Mouse (Mus musculus) neural tube, embryonic 12.5 days (tissue): ENCODE data around the gene Rcor1. TPM values are rescaled to one million over a fixed set of nuclear protein-coding genes. Genes with fewer than 3 reads are reported as not detected.
"Not testable (repeated sequence)": the region's sequence is repeated elsewhere in the genome, so short reads cannot be mapped to it uniquely, and the experiment has no call there.

Experiments
- ATAC-seq: fragments of 200-750 bp; cut with Nextera tagmentation; 2 replicates; pipeline ENCODE4 v1.8.0; 2017; ENCODE audit warnings: low read depth, mild to moderate bottlenecking, moderate TSS enrichment, moderate library complexity; ENCODE audit not compliant: low FRiP score
- H3K27ac ChIP-seq: fragments of 300-500 bp; sonication (generic); 2 replicates; pipeline ENCODE4 v1.5.1; 2016
- H3K27me3 ChIP-seq: fragments of 300-500 bp; sonication (generic); replicated peaks from 2 replicates; pipeline ENCODE4 v1.6.1; 2016; ENCODE audit warnings: mild to moderate bottlenecking
- H3K36me3 ChIP-seq: fragments of 300-500 bp; sonication (generic); 2 replicates; pipeline ENCODE4 v1.6.1; 2016; ENCODE audit warnings: mild to moderate bottlenecking
- H3K4me1 ChIP-seq: fragments of 300-500 bp; sonication (generic); 2 replicates; pipeline ENCODE4 v1.6.1; 2016
- H3K4me2 ChIP-seq: fragments of 300-500 bp; sonication (generic); replicated peaks from 2 replicates; pipeline ENCODE4 v1.6.1; 2016; ENCODE audit warnings: mild to moderate bottlenecking
- H3K4me3 ChIP-seq: fragments of 300-500 bp; sonication (generic); 2 replicates; pipeline ENCODE4 v1.5.1; 2016
- H3K9ac ChIP-seq: fragments of 300-500 bp; sonication (generic); 2 replicates; pipeline ENCODE4 v1.6.1; 2016; ENCODE audit warnings: mild to moderate bottlenecking
- H3K9me3 ChIP-seq: fragments of 300-500 bp; sonication (generic); 2 replicates; pipeline ENCODE4 v1.6.1; 2016; ENCODE audit warnings: mild to moderate bottlenecking
- WGBS: fragments of 180-500 bp; shearing (Covaris S2); methylation state at CpG from one replicate; pipeline ENCODE4 v1.1.7; 2016; 5-methylcytosine and 5-hydroxymethylcytosine counted together
- polyA plus RNA-seq: library from polyadenylated mRNA; unstranded; fragments of >200 nt; fragmentation: Nextera tagmentation; extraction: Ambion mirVana; gene quantifications from 2 replicates; pipeline ENCODE4 v1.2.1, GENCODE M21; 2016

Gene Rcor1
- polyA plus RNA-seq, 1 experiment from 2014 or later = 7.9 TPM

DNA sequence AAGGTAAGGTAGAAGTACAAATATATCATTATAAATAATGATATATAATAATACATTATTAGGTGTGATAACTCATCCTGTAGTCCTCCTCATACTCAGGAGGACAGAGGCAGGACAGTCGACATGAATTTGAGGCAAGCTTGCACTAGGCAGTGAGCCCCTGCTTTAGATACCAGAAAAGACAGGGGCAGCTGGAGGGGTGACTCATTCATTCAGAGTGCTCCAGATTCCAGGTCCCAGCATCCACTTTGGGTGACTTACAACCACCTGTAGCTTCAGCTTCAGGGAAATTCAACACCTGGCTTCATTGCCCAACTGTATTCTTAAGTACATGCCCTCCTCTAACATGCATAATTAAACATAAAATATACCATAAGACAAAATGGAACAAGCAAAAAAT is 7.7 kb downstream of the Rcor1 start:
- H3K9ac ChIP-seq = no peak overlapping the region
- 85% methylated on average over 1 of the region's 1 CpGs for WGBS
- ATAC-seq = no peak
- no peak overlapping the region for H3K4me3 ChIP-seq
- no peak overlapping the region for H3K4me2 ChIP-seq
- H3K27me3 ChIP-seq = no peaks in the 10 kb centered on the region
- peaks cover 17% of the 10 kb centered on the region for H3K36me3 ChIP-seq
- no peak overlapping the region for H3K27ac ChIP-seq
- H3K4me1 ChIP-seq = no peaks in the 10 kb centered on the region
- no peaks in the 10 kb centered on the region for H3K9me3 ChIP-seq

GRCm38 (mm10) chr12:111048201-111048600 is 9.1 kb downstream of the Rcor1 start:
- 89% methylated on average over 2 of the region's 2 CpGs for WGBS
- H3K4me1 ChIP-seq = no peaks in the 10 kb centered on the region
- ATAC-seq = no peak
- H3K9me3 ChIP-seq = no peaks in the 10 kb centered on the region
- no peak overlapping the region for H3K4me3 ChIP-seq
- H3K27me3 ChIP-seq = no peaks in the 10 kb centered on the region
- no peak overlapping the region for H3K4me2 ChIP-seq
- H3K9ac ChIP-seq = no peak overlapping the region
- H3K27ac ChIP-seq = no peak overlapping the region
- peaks cover 12% of the 10 kb centered on the region for H3K36me3 ChIP-seq

DNA sequence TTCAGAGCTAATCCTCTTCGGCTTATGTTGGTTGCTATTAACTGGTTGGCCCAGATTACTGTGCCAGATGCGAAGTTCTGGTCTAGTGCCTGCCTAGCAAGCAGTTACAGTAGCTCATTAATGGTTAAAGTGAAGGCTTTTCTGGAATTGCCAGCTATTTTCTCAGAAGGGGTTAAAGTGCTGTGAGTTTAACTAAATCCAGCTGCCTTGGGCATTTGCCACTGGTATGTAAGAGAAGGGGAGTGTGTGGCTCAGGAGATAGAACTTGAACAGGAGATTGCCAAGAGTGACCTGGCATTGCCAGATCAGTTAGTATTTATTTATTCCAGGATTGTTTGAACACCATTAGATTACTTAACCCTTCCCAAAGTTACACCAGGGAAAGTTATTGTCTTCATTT is 11.1 kb downstream of the Rcor1 start:
- Histone ChIP-seq H3K9ac (no peak overlapping the region), H3K27ac (no peak overlapping the region), H3K4me2 (no peak overlapping the region), H3K27me3 (no peaks in the 10 kb centered on the region), H3K9me3 (no peaks in the 10 kb centered on the region), H3K4me1 (no peaks in the 10 kb centered on the region), H3K4me3 (no peak overlapping the region), H3K36me3 (peaks cover 8% of the 10 kb centered on the region)
- ATAC-seq = no peak
- WGBS = 93% methylated on average over 2 of the region's 2 CpGs

DNA sequence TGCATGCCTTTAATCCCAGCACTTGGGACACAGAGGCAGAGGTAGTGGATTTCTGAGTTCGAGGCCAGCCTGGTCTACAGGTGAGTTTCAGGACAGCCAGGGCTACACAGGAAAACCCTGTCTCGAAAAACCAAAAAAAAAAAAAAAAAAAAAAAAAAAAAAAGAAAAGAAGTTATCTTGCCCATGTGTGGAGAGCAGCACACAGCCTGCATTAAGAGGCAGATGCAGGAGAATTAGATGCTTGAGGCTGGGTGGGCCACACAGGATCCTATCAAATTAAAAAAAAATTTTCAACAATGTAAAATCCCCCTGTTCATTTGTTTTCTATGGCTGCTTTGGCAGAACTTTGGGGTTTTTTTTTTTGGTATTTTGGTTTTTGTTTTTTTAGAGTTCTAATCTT is 24.2 kb downstream of the Rcor1 start:
- WGBS = 89% methylated on average over 2 of the region's 2 CpGs
- no peak overlapping the region for H3K4me3 ChIP-seq
- no peak overlapping the region for H3K27ac ChIP-seq

GRCm38 (mm10) chr12:111064220-111064619 is 25.1 kb downstream of the Rcor1 start:
- no peak overlapping the region for H3K27ac ChIP-seq
- no peak for ATAC-seq
- WGBS = 63% methylated on average over 3 of the region's 3 CpGs
- H3K9ac ChIP-seq = no peak overlapping the region
- no peak overlapping the region for H3K4me3 ChIP-seq
- H3K9me3 ChIP-seq = no peaks in the 10 kb centered on the region
- H3K4me2 ChIP-seq = no peak overlapping the region
- H3K4me1 ChIP-seq = no peaks in the 10 kb centered on the region
- 0 out of 2 replicates have a peak, but pooled peaks cover 2% of the 10 kb centered on the region for H3K36me3 ChIP-seq
- H3K27me3 ChIP-seq = no peaks in the 10 kb centered on the region

More for the DNA sequence above, 24.2 kb downstream of the Rcor1 start:
- Histone ChIP-seq H3K27me3 (no peaks in the 10 kb centered on the region), H3K9ac (no peak overlapping the region), H3K4me1 (no peaks in the 10 kb centered on the region), H3K9me3 (no peaks in the 10 kb centered on the region), H3K36me3 (0 out of 2 replicates have a peak, but pooled peaks cover 5% of the 10 kb centered on the region), H3K4me2 (no peak overlapping the region)
- no peak for ATAC-seq

- Histone ChIP-seq H3K9me3 (no peaks in the 10 kb centered on the region), H3K9ac (no peak overlapping the region), H3K27me3 (no peaks in the 10 kb centered on the region), H3K4me1 (no peaks in the 10 kb centered on the region), H3K4me2 (no peak overlapping the region), H3K36me3 (no peaks in the 10 kb centered on the region), H3K27ac (no peak overlapping the region), H3K4me3 (no peak overlapping the region)
- 92% methylated on average over 5 of the region's 5 CpGs for WGBS
- no peak for ATAC-seq
Observed at GRCm38 (mm10) chr12:111065330-111065729, 26.2 kb downstream of the Rcor1 start.

DNA sequence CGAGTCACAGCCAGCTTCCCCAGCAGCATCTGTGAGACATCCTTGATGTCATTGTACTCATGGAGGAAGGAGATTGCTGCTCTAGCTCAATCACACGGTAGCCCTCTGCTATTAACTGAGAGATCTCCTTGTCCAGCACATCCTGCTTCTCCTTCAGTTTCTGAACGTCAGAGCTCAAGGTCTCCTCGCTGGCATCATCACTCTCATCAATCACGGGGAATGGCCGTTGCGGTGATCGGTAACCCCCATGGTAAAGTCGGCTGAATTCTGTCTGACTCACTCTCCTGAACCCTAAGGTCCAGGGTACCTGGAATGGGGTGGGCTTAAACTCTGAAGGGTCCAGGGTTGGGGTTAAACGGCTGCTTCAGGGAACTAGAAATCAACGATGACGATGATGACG is 28.7 kb downstream of the Rcor1 start:
- no peaks in the 10 kb centered on the region for H3K36me3 ChIP-seq
- H3K4me3 ChIP-seq = no peak overlapping the region
- H3K27me3 ChIP-seq = no peaks in the 10 kb centered on the region
- H3K27ac ChIP-seq = no peak overlapping the region
- H3K9me3 ChIP-seq = no peaks in the 10 kb centered on the region
- no peak overlapping the region for H3K9ac ChIP-seq
- no peak for ATAC-seq
- 93% methylated on average over 13 of the region's 13 CpGs for WGBS
- no peak overlapping the region for H3K4me2 ChIP-seq
- H3K4me1 ChIP-seq = no peaks in the 10 kb centered on the region

GRCm38 (mm10) chr12:111069299-111069698 is 30.1 kb downstream of the Rcor1 start:
- not testable (repeated sequence) for H3K27ac ChIP-seq, H3K9me3 ChIP-seq, H3K36me3 ChIP-seq, H3K9ac ChIP-seq, H3K4me1 ChIP-seq, H3K27me3 ChIP-seq, H3K4me3 ChIP-seq, ATAC-seq, H3K4me2 ChIP-seq

GRCm38 (mm10) chr12:111071009-111071408 is 31.9 kb downstream of the Rcor1 start:
- H3K36me3 ChIP-seq = no peaks in the 10 kb centered on the region
- no peak for ATAC-seq
- no peaks in the 10 kb centered on the region for H3K4me1 ChIP-seq
- no peak overlapping the region for H3K4me3 ChIP-seq
- WGBS = 92% methylated on average over 5 of the region's 5 CpGs
- H3K27ac ChIP-seq = no peak overlapping the region
- no peak overlapping the region for H3K4me2 ChIP-seq
- H3K9ac ChIP-seq = no peak overlapping the region
- H3K9me3 ChIP-seq = no peaks in the 10 kb centered on the region
- no peaks in the 10 kb centered on the region for H3K27me3 ChIP-seq

- ATAC-seq = no peak
- H3K4me2 ChIP-seq = no peak overlapping the region
- H3K9me3 ChIP-seq = no peaks in the 10 kb centered on the region
- no peak overlapping the region for H3K4me3 ChIP-seq
- no peaks in the 10 kb centered on the region for H3K36me3 ChIP-seq
- no peaks in the 10 kb centered on the region for H3K4me1 ChIP-seq
- 87% methylated on average over 10 of the region's 10 CpGs for WGBS
- H3K27me3 ChIP-seq = no peaks in the 10 kb centered on the region
- H3K27ac ChIP-seq = no peak overlapping the region
- H3K9ac ChIP-seq = no peak overlapping the region
Observed at GRCm38 (mm10) chr12:111071477-111072152, 32.5 kb downstream of the Rcor1 start.

DNA sequence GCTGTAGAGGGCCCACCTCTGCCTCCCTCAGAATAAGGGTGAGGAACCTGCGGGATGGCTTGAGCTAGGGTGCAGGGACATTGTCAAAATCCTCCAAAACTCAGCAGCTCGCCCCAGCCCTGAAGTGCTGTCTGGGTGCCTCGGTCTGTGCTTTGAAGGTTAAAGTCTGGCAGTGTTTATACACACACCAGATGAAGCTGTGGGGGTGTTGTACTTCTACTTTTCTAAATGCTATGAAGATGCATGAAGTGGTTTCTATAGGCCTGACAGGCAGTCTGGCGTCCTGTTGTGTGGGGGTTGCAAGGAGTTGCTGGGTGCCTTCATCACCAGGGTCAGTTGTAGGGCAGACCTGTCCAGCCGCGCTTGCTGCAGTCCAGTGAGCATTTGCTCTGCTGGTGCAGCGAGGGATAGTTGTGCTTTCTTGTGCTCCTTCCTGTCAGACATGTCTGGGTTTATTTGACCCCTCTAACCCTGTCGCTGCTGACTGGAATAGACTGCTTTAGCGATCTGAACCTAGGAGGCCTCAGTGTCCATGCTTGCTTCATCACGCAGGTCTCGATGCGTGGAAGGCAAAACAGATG is 37.3 kb downstream of the Rcor1 start:
- Histone ChIP-seq H3K4me1 (no peaks in the 10 kb centered on the region), H3K4me3 (no peak overlapping the region), H3K27me3 (no peaks in the 10 kb centered on the region), H3K9me3 (no peaks in the 10 kb centered on the region), H3K36me3 (no peaks in the 10 kb centered on the region), H3K9ac (no peak overlapping the region), H3K4me2 (no peak overlapping the region), H3K27ac (no peak overlapping the region)
- 71% methylated on average over 12 of the region's 12 CpGs for WGBS
- no peak for ATAC-seq

DNA sequence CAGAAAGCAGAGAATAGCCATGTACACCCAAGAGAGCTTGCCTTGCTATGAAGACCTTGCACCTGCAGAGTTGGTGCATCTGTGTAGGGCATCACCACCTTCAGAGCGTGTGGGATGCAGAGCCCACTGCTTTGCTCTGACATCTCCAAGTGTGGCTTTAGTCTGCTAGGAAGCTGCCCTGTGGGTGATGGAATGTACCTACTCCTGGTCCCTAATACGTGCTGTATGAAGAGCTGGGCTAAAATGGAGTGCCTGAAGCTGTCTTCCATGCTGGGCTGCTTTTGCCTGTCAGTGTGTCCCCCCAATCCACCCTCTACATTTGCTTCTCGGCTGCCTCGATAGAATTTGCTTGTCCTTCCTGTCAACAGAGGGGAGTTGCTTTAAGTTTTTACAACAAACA is 46.4 kb downstream of the Rcor1 start:
- H3K4me1 ChIP-seq = peaks cover 7% of the 10 kb centered on the region
- H3K27ac ChIP-seq = no peak overlapping the region
- WGBS = 91% methylated on average over 4 of the region's 4 CpGs
- H3K9ac ChIP-seq = no peak overlapping the region
- no peak for ATAC-seq
- peaks cover 17% of the 10 kb centered on the region for H3K36me3 ChIP-seq
- H3K27me3 ChIP-seq = no peaks in the 10 kb centered on the region
- no peak overlapping the region for H3K4me2 ChIP-seq
- H3K4me3 ChIP-seq = no peak overlapping the region
- no peaks in the 10 kb centered on the region for H3K9me3 ChIP-seq

- no peak for ATAC-seq
- Histone ChIP-seq H3K9ac (no peak overlapping the region), H3K4me3 (no peak overlapping the region), H3K9me3 (no peaks in the 10 kb centered on the region), H3K4me1 (peaks cover 7% of the 10 kb centered on the region), H3K27me3 (no peaks in the 10 kb centered on the region), H3K27ac (no peak overlapping the region), H3K36me3 (peaks cover 17% of the 10 kb centered on the region), H3K4me2 (no peak overlapping the region)
- WGBS = 88% methylated on average over 1 of the region's 1 CpGs
Observed at GRCm38 (mm10) chr12:111087066-111087465, 47.9 kb downstream of the Rcor1 start.
